Mouse (Mus musculus) heart, adult 2 months (tissue): ENCODE measurements around the gene Tmppe.

ENCODE experiments used
- CTCF ChIP-seq: fragments of 200-600 bp; IDR thresholded peaks from 2 replicates; pipeline ENCODE4 v1.8.1; 2022; ENCODE audit warnings: antibody characterized with exemption, mild to moderate bottlenecking, moderate library complexity
- EP300 ChIP-seq: fragments of 200-500 bp; IDR thresholded peaks from 2 replicates; pipeline ENCODE4 v1.6.1; 2011; ENCODE audit warnings: low read depth, low read length, control low read depth; ENCODE audit not compliant: insufficient read depth
- POLR2A ChIP-seq: fragments of 200-500 bp; IDR thresholded peaks from 2 replicates; pipeline ENCODE4 v1.6.1; 2011; ENCODE audit warnings: mild to moderate bottlenecking, low read depth, low read length, control low read depth; ENCODE audit not compliant: insufficient read depth

DNA sequence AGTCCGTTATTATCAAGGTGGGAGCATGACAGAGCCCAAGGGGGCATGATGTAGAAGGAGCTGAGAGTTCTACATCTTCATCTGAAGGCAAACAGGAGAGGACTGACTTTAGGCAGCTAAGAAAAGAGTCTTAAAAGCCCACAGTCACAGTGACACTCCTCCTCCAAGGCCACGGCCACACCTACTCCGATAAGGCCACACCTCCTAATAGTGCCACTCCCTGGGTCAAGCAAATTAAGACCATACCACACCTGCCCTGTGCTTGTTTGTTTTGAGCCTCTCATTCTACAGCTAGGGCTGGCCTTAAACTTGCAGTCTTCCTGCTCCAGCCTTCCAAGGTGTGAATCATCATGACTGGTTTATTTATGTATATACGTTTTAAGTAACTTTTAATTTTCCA, 5.6 kb upstream of the Tmppe start:
- TF ChIP-seq POLR2A: no peak
- TF ChIP-seq CTCF: no peak
- TF ChIP-seq EP300: no peak
